Mouse (Mus musculus): ENCODE data around the gene Tfeb.

Gene Tfeb

GRCm38 (mm10) chr17:47736856-47737255, at the start of gene Tfeb:
Gene Tfeb, plus strand, starts transcription at chr17:47737030.
- peak; percentile 91 for DNase-seq (ENCODE audit: low read depth, low spot score)

GRCm38 (mm10) chr17:47687409-47688343, 49.2 kb upstream of the Tfeb start:
- peak; percentile 98 for DNase-seq (ENCODE audit: low read depth, low spot score)

GRCm38 (mm10) chr17:47688344-47688607, 48.6 kb upstream of the Tfeb start, which contains the start of gene Tomm6:
Gene Tomm6, minus strand, starts transcription at chr17:47688386.
- DNase-seq (ENCODE audit: low read depth, low spot score) = no peak

- DNase-seq (ENCODE audit: low read depth, low spot score) = peak; percentile 56
Measured at GRCm38 (mm10) chr17:47688608-47689575, 47.9 kb upstream of the Tfeb start, which contains the start of gene Frs3. Gene Frs3, plus strand, starts transcription at chr17:47689030.

GRCm38 (mm10) chr17:47689894-47690293, 46.9 kb upstream of the Tfeb start:
- no peak for DNase-seq (ENCODE audit: low read depth, low spot score)

GRCm38 (mm10) chr17:47691650-47692049, 45.2 kb upstream of the Tfeb start:
- peak; percentile 50 for DNase-seq (ENCODE audit: low read depth, low spot score)

- DNase-seq (ENCODE audit: low read depth, low spot score) = no peak
Measured at GRCm38 (mm10) chr17:47693671-47694441, 43.0 kb upstream of the Tfeb start.

- no peak for DNase-seq (ENCODE audit: low read depth, low spot score)
Measured at GRCm38 (mm10) chr17:47694442-47694502, 42.6 kb upstream of the Tfeb start, which contains the start of gene Gm21981. Gene Gm21981, minus strand, starts transcription at chr17:47694455.

GRCm38 (mm10) chr17:47694503-47695336, 42.1 kb upstream of the Tfeb start, which contains the start of gene Prickle4:
Gene Prickle4, minus strand, starts transcription at chr17:47694736.
- DNase-seq (ENCODE audit: low read depth, low spot score) = peak; percentile 95

- DNase-seq (ENCODE audit: low read depth, low spot score) = peak; percentile 63
Measured at GRCm38 (mm10) chr17:47695337-47695710, 41.5 kb upstream of the Tfeb start.

- no peak for DNase-seq (ENCODE audit: low read depth, low spot score)
Measured at GRCm38 (mm10) chr17:47698156-47698555, 38.7 kb upstream of the Tfeb start.

GRCm38 (mm10) chr17:47699055-47699454, 37.8 kb upstream of the Tfeb start:
- no peak for DNase-seq (ENCODE audit: low read depth, low spot score)

GRCm38 (mm10) chr17:47701793-47702192, 35.0 kb upstream of the Tfeb start:
- peak; percentile 64 for DNase-seq (ENCODE audit: low read depth, low spot score)

- DNase-seq (ENCODE audit: low read depth, low spot score) = peak; percentile 79
Measured at GRCm38 (mm10) chr17:47702548-47703345, 34.1 kb upstream of the Tfeb start.

- DNase-seq (ENCODE audit: low read depth, low spot score) = peak; percentile 54
Measured at GRCm38 (mm10) chr17:47703556-47703955, 33.3 kb upstream of the Tfeb start.

- DNase-seq (ENCODE audit: low read depth, low spot score) = no peak
Measured at GRCm38 (mm10) chr17:47704692-47705091, 32.1 kb upstream of the Tfeb start.

GRCm38 (mm10) chr17:47706196-47706595, 30.6 kb upstream of the Tfeb start:
- DNase-seq (ENCODE audit: low read depth, low spot score) = no peak

- DNase-seq (ENCODE audit: low read depth, low spot score) = no peak
Measured at GRCm38 (mm10) chr17:47707961-47708360, 28.9 kb upstream of the Tfeb start.

GRCm38 (mm10) chr17:47708972-47709371, 27.9 kb upstream of the Tfeb start:
- no peak for DNase-seq (ENCODE audit: low read depth, low spot score)

- peak; percentile 75 for DNase-seq (ENCODE audit: low read depth, low spot score)
Measured at GRCm38 (mm10) chr17:47710036-47710435, 26.8 kb upstream of the Tfeb start.
